Mouse (Mus musculus) heart, embryonic 14.5 days (tissue): ENCODE measurements around the gene Myrip. TPM values are rescaled to one million over a fixed set of nuclear protein-coding genes. Genes with fewer than 3 reads are reported as not detected.
"Not testable (repeated sequence)": the region's sequence is repeated elsewhere in the genome, so short reads cannot be mapped to it uniquely, and the experiment has no call there.

Source experiments
- ATAC-seq: fragments of 200-750 bp; cut with Nextera tagmentation; 2 replicates; pipeline ENCODE4 v1.8.0; 2017; ENCODE audit warnings: low read depth, moderate TSS enrichment; ENCODE audit not compliant: insufficient number of reproducible peaks, insufficient read depth, low FRiP score
- H3K27ac ChIP-seq, 2 experiments: fragments of 200-500 bp in 1 of 2; fragments of 300-500 bp in 1 of 2; sonication (generic) in 1 of 2; replicated peaks in 1 of 2; 2 replicates each; pipeline ENCODE4 v1.5.1; 2012 to 2014; ENCODE audit warnings: low read depth in 2 of 2, low read length in 2 of 2, control low read depth in 1 of 2, mild to moderate bottlenecking in 1 of 2, mixed read lengths in 1 of 2; ENCODE audit not compliant: control insufficient read depth in 1 of 2, insufficient read depth in 1 of 2
- H3K27me3 ChIP-seq: fragments of 300-500 bp; sonication (generic); 2 replicates; pipeline ENCODE4 v1.6.1; 2014; ENCODE audit warnings: mild to moderate bottlenecking, low read length, control low read depth; ENCODE audit not compliant: control insufficient read depth, insufficient read depth
- H3K36me3 ChIP-seq: fragments of 300-500 bp; sonication (generic); 2 replicates; pipeline ENCODE4 v1.6.1; 2014; ENCODE audit warnings: mild to moderate bottlenecking, control low read depth, low read length, mixed read lengths; ENCODE audit not compliant: control insufficient read depth, insufficient read depth
- H3K4me1 ChIP-seq, 2 experiments: fragments of 200-500 bp in 1 of 2; fragments of 300-500 bp in 1 of 2; sonication (generic) in 1 of 2; 2 replicates each; pipeline ENCODE4 v1.6.1; 2012 to 2014; ENCODE audit warnings: low read length in 2 of 2, control low read depth in 1 of 2, mixed read lengths in 1 of 2; ENCODE audit not compliant: control insufficient read depth in 2 of 2, insufficient read depth in 2 of 2
- H3K4me2 ChIP-seq: fragments of 300-500 bp; sonication (generic); 2 replicates; pipeline ENCODE4 v1.6.1; 2014; ENCODE audit warnings: mild to moderate bottlenecking, low read length
- H3K4me3 ChIP-seq, 2 experiments: fragments of 200-500 bp in 1 of 2; fragments of 300-500 bp in 1 of 2; sonication (generic) in 1 of 2; 2 replicates each; pipeline ENCODE4 v1.5.1; 2012 to 2014; ENCODE audit warnings: low read length in 2 of 2, mild to moderate bottlenecking in 2 of 2, control low read depth in 1 of 2, low read depth in 1 of 2, moderate library complexity in 1 of 2; ENCODE audit not compliant: control insufficient read depth in 1 of 2, insufficient read depth in 1 of 2
- H3K9ac ChIP-seq: fragments of 300-500 bp; sonication (generic); 2 replicates; pipeline ENCODE4 v1.6.1; 2014; ENCODE audit warnings: mild to moderate bottlenecking, low read length
- H3K9me3 ChIP-seq: fragments of 300-500 bp; sonication (generic); 2 replicates; pipeline ENCODE4 v1.6.1; 2016; ENCODE audit warnings: low read length, control low read depth; ENCODE audit not compliant: control insufficient read depth
- WGBS: fragments of 180-500 bp; shearing (Covaris S2); extraction: QIAGEN DNeasy Blood & Tissue Kit; methylation state at CpG from one replicate; pipeline ENCODE4 v1.1.7; 2014; 5-methylcytosine and 5-hydroxymethylcytosine counted together
- polyA plus RNA-seq: library from polyadenylated mRNA; unstranded; fragments of >200 nt; fragmentation: Nextera tagmentation; extraction: Ambion mirVana; gene quantifications from 2 replicates; pipeline ENCODE4 v1.2.1, GENCODE M21; 2014

Myrip gene
- polyA plus RNA-seq, 1 experiment from 2014 or later: 0.46 TPM

- H3K4me1 ChIP-seq: peaks cover 4 to 5% of the 10 kb centered on the region in 2 experiments; a peak in 3 of 4 replicates
- peaks cover 61% of the 10 kb centered on the region for H3K27me3 ChIP-seq
- H3K9me3 ChIP-seq: peaks cover 5% of the 10 kb centered on the region
- under 1% methylated on average over 67 of the region's 103 CpGs for WGBS
- ATAC-seq: peak; percentile 63
- peak overlapping the region; percentile 92 for H3K4me2 ChIP-seq
- H3K4me3 ChIP-seq: peak overlapping the region; percentile 43 to 57
- no peak overlapping the region for H3K27ac ChIP-seq
- H3K36me3 ChIP-seq: no peaks in the 10 kb centered on the region
- peak overlapping the region; percentile 55 for H3K9ac ChIP-seq
Measured at GRCm38 (mm10) chr9:120303453-120304299, 2.4 kb downstream of the Myrip start.

GRCm38 (mm10) chr9:120304300-120305137, 3.2 kb downstream of the Myrip start:
- WGBS: 4% methylated on average over 53 of the region's 54 CpGs

GRCm38 (mm10) chr9:120315171-120315570, 13.9 kb downstream of the Myrip start:
- WGBS: 57% methylated on average over 3 of the region's 3 CpGs
- Histone ChIP-seq H3K27ac (no peak overlapping the region), H3K36me3 (no peaks in the 10 kb centered on the region), H3K27me3 (no peaks in the 10 kb centered on the region), H3K4me3 (no peak overlapping the region), H3K4me1 (no peaks in the 10 kb centered on the region), H3K9me3 (0 out of 2 replicates have a peak, but pooled peaks cover 3% of the 10 kb centered on the region), H3K4me2 (no peak overlapping the region), H3K9ac (no peak overlapping the region)
- no peak for ATAC-seq

More at GRCm38 (mm10) chr9:120304300-120305137, 3.2 kb downstream of the Myrip start:
- 0 out of 2 replicates have a peak, but pooled peaks have one; percentile 15 for ATAC-seq
- Histone ChIP-seq H3K4me1 (peaks cover 4 to 5% of the 10 kb centered on the region in 2 experiments; a peak in 3 of 4 replicates), H3K4me3 (peak overlapping the region; percentile 43 to 57), H3K9me3 (peaks cover 5% of the 10 kb centered on the region), H3K27me3 (peaks cover 57% of the 10 kb centered on the region), H3K36me3 (no peaks in the 10 kb centered on the region), H3K9ac (peak overlapping the region; percentile 55), H3K4me2 (peak overlapping the region; percentile 92), H3K27ac (no peak overlapping the region)

- no peak for ATAC-seq
- Histone ChIP-seq H3K9ac (no peak overlapping the region), H3K4me2 (no peak overlapping the region), H3K36me3 (no peaks in the 10 kb centered on the region), H3K27me3 (no peaks in the 10 kb centered on the region), H3K9me3 (0 out of 2 replicates have a peak, but pooled peaks cover 3% of the 10 kb centered on the region), H3K27ac (no peak overlapping the region), H3K4me3 (no peak overlapping the region), H3K4me1 (no peaks in the 10 kb centered on the region)
- WGBS: 75% methylated on average over 9 of the region's 9 CpGs
Measured at GRCm38 (mm10) chr9:120319099-120319498, 17.8 kb downstream of the Myrip start.

- WGBS: 83% methylated on average over 2 of the region's 2 CpGs
- H3K27ac ChIP-seq: no peak overlapping the region
- no peak overlapping the region for H3K9ac ChIP-seq
- no peak overlapping the region for H3K4me3 ChIP-seq
- ATAC-seq: no peak
- H3K4me1 ChIP-seq: no peaks in the 10 kb centered on the region
- 0 out of 2 replicates have a peak, but pooled peaks cover 3% of the 10 kb centered on the region for H3K9me3 ChIP-seq
- H3K4me2 ChIP-seq: no peak overlapping the region
- no peaks in the 10 kb centered on the region for H3K36me3 ChIP-seq
- no peaks in the 10 kb centered on the region for H3K27me3 ChIP-seq
Measured at GRCm38 (mm10) chr9:120320573-120320972, 19.3 kb downstream of the Myrip start.

- H3K9ac ChIP-seq: no peak overlapping the region
- H3K4me3 ChIP-seq: no peak overlapping the region
- no peaks in the 10 kb centered on the region for H3K36me3 ChIP-seq
- H3K9me3 ChIP-seq: 0 out of 2 replicates have a peak, but pooled peaks cover 5% of the 10 kb centered on the region
- H3K4me1 ChIP-seq: no peaks in the 10 kb centered on the region
- 63% methylated on average over 15 of the region's 15 CpGs for WGBS
- H3K27ac ChIP-seq: no peak overlapping the region
- no peak for ATAC-seq
- H3K27me3 ChIP-seq: no peaks in the 10 kb centered on the region
- H3K4me2 ChIP-seq: no peak overlapping the region
Measured at GRCm38 (mm10) chr9:120322702-120323426, 21.6 kb downstream of the Myrip start.

- not testable (repeated sequence) for H3K4me3 ChIP-seq, H3K36me3 ChIP-seq, H3K9me3 ChIP-seq, H3K4me1 ChIP-seq, H3K4me2 ChIP-seq, ATAC-seq, H3K9ac ChIP-seq, H3K27me3 ChIP-seq, H3K27ac ChIP-seq
- 83% methylated on average over 3 of the region's 3 CpGs for WGBS
Measured at GRCm38 (mm10) chr9:120331048-120331447, 29.7 kb downstream of the Myrip start.
